Mouse (Mus musculus) mouse embryonic stem cell (cell line): ENCODE results near the gene Rpl29.

Source experiments
- in situ Hi-C, 2 experiments: fragments of 300-500 bp; cut with MboI; formaldehyde crosslinking; loops; 1 replicate in 1 of 2; 3 replicates in 1 of 2; pipeline ENCODE4 v1.14.3; 2019 to 2020; ENCODE audit warnings: low sequenced_read_pairs in 2 of 2, low pct_unique_long_range_greater_than_20kb in 1 of 2, mixed read lengths in 1 of 2; ENCODE audit not compliant: unreplicated experiment in 1 of 2

The Rpl29 gene

DNA sequence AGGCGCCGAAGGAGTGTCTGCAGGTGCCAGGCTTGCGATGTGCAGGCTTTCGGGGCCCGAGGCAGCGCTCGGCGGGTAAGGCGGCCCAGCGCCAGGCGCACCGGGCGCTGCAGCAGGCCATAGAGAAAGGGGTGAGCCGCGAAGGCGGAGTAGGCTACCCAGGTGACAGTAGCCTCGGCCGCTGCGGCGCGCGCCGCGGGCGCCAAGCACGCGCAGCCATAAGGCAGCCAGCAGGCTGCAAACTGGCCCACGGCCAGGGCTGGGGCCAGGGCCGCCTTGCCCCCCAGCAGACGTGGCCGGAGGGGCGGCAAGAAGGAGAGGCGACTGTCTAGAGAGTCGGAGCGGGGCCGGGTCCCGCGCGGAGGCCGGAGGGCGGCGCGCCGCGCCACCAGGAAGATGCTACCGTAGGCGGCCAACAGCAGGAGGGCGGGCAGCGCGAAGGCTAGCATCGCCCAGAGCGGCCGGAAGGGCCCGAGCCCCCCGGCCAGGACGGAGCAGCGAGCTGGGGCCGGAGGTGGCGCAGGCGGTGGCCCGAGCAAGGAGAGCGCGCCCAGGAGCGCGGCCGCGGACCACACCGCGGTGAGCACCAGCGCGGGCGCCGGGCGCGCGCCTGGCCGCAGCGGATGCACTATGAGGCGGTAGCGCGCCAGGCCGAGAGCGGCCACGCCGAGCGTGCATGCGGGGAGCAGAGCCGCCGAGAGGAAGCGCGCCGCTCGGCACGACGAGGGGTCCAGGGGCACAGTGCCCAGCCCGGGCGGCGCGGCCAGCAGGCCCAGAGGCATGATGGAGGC is 35.7 kb downstream of the Rpl29 start:
- in situ Hi-C loops: no loop called here

DNA sequence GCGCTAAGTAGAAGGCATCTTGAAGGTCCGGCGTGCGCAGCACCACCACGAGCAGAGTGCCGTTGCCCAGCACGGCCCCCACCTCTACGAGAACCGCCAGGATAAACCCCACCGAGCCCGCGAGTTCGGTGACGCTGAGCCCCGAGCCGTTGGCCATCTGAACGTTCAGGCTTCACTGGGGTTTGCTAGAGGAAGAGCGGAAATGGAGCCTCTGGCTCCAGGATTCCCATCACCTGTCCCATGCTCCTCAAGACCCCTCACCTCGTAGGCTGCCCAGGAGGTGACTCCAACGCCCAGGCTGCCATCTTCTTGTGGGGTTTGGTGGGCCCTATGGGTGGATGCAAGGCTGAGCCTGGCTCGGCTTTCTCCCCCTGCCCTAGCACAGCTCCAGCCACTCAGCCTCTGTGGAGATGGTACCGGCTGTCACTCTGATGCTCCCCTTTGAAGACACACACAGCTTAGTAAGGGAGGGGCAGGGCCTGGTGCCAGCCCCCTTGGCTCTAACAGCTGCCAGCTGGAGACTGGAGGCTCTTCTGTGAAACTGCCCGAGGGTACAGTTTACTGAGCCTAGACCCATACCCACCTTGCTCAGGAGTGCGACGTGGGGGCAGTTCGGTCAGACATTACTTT is 36.4 kb downstream of the Rpl29 start, which contains the start of gene Gpr62:
TSS of gene Gpr62 (minus strand) at position 368 of the 630 bp plus-strand sequence.
- in situ Hi-C loops: no loop called here

DNA sequence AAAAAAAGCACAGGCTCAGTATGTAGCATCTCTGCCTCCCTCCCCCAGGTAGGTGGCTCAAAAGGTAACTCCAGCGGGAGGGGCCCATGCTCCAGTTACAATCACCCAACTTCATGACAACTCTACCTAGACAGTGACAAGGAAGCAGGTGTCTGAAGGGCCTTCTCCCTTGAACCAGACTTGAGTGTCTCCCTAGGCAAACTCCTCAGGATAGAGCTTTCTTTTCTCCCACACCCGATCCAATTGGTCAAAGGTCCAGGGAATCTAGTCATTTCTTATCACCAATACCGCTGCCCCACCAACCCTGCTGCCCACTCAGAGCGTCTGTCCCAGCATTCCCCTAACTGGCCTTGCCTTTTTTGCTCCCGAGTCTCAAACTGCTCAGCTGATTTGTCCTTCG is 37.5 kb downstream of the Rpl29 start:
- in situ Hi-C loops: no loop called here

DNA sequence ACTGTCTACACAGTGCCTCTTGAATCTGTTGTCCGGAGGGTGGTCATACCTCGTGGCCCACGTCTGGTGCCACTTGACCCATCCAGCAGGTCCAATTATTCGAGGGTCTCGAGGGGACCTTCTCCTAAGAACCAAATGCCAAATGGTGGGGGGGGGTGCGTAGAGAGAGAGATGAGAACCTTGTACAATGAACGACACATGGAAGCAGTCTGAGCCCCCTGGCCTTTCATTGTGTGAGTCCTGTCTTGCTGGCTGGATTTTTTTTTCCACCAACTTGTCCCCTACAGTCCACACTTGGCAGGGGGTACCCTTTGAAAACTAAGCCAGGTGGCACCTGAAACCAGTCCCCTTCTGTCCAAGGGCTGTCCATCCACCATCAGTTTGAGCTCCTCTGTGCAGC is 38.5 kb downstream of the Rpl29 start:
- in situ Hi-C loops: no loop called here

DNA sequence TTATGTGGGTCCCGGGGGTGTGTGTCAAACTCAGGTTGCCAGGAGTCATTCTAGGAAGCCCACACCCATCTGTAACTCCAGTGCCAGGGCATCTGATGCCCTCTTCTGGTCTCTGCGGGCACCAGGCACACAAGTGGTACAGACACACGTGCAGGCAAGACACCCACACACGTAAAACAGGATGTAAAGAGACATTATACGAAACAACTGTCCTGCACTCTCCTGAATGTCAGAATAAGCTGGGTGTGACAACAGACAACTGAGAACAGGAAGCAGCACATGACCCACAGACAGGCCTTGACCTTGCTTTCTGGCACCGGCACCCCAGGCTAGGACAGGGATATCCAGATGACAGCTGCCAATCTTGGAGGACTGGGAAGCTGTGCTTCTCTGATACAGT is 40.1 kb downstream of the Rpl29 start:
- in situ Hi-C loops: no loop called here

DNA sequence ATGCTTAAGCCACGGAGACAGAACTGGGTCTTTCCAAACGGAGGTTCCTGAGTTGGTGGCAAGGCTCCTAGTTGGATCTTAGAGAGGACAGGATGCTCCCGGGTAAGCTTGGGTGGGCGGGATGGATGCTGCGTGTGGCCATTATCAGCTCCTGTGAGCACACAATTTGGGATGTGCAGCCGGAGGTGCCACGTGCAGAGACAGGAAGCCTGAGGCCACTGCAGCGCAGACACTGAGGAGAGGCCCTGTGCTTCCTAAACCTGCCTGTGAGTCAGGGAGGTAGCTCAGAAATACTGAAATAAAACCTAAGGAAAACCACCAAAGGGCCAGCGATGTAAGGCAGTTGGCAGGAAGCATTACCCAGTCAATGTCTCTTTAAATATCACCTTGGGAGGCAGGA is 40.5 kb downstream of the Rpl29 start:
- in situ Hi-C loops: no loop called here

DNA sequence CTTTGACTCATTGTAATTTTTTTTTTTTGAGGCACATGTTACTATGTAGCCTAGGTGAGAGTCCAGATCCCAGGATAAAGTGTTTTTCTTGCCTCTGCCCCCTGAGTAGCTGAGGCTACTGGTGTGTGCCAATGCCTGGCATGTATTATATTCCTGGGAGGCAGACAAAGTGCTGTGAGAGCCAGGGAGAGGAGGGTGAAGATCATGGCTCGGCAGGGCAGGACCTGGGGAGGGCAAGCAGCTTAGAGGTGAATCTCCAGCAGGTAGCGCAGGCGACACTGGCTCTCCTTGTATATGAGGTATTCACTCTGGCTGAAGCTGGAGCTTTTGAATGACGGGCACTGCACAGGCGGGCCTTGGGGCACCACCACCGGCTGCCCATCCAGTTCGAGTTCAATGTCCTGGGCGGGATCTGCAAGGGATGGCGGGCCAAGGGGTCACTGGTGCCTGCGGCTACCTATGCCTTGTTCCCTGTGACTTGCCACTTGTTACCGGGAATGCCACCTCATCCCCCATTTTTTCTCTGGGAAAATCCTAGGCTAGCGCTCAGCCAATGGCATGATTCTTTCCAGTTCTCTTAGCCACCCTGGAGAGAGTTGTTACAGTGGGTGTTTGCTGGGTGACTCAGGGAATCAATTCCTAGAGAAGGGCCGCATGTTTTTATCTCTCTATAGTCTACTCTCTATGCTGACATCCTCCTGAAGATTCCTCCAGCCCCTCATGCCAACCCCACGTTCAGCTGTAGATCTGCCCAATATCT is 41.9 kb downstream of the Rpl29 start:
- in situ Hi-C loops: no loop called here

DNA sequence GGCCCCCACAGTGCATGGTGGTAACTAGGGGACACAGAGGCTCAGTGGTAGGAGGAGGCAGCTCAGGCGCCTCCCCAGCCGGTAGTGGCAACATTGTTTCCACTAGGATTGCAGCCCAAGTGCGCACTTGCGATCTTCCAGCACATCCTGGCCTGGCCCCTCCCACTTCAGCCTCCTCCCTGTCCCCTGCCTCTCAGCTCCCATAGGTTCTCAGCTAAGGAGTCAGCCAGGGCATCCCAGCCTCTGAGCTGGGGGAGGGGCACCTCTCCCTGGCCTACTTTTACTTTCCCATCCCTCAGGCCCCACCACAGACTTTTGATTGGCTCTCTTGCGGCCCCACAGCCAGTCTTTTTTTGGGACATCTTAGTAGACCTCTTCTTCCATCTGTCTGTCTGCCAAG is 42.6 kb downstream of the Rpl29 start:
- in situ Hi-C loops: no loop called here

DNA sequence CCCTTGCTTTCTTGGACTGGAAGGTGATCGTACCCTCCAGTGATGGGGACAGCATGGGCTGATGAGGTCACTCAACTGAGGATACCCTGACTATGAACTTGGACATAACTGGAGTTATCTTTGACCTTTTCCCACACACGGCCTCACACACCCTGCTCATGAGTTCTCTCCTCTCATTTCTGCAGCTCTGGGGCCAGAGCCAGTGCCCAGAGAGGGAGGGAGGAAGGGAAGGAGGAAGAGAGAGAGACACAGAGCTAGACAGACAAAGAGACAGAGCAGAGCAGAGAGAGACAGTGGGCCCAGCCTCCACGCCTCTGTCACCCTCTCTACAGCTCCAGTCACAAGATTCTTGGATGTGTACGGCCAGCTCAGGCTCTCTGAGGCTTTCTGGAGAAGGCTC is 43.1 kb downstream of the Rpl29 start:
- in situ Hi-C loops: no loop called here

DNA sequence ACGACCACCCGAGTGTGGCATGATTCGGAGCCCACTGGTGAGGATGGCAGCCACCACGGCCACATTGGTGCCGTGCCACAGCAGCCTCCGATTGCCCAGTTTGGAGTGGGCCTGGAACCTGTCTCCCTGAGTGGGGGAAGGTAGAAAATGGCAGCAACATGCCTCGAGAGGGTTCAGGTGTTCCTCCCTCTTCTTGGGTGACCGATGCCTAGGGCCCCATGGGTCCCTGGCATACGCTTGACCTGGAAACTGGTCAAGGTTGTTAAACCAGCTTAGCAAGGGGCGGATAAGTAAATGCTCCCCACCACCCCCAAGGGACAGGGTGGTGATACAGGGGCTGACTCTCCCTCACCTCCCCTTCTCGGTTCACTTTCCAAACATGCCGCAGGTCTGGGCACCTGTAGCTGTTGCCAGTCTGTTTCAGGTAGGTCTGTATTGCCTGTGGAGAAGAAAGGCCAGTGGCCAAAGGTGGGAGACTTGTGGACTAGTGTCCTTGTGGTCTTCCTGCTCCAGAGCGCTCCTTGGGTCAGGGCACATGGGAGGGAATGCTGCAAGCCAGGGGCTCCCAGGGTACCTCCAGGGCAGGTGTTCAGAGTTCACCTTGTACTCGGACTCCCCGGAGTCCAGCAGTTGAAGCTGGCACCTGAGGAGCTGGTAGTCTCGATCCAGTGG is 44.0 kb downstream of the Rpl29 start:
- in situ Hi-C loops: no loop called here

DNA sequence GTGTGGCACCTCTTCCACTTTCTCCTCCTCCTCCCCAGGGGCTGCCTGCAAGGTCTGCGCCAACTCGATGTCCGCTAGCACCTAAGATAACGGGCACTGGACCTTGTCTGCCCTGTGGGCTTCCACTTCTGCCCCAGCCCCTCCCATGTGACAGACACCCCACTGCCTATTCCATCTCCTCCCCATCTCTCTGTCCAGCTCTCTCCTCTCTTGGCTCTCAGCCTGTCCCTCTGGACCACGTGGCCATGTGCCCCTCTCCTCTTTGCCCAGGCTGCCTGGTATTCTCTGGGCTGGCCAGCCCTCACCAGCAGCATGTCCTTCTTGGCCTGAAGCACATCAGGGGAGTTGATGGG is 44.5 kb downstream of the Rpl29 start:
- in situ Hi-C loops: no loop called here

DNA sequence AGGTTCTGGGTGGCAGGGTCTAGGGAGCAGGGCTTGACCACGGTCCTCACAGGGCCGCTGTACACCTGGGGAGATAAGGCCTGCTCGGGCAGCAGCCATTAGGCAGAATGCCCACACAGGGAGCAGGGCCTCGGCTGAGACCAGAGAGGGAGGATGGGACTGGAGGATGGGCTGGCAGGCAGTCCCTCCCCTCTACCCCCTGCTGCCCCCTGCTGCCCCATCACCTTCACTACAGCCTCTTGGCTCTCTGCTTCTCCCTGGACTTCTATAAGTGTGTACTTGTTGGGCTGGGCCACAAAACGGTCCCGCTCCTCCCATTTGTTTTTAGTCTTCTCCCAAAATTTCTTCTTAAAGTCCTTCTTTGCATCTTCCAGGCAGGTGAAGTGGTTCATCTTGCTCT is 45.2 kb downstream of the Rpl29 start:
- in situ Hi-C loops: no loop called here

DNA sequence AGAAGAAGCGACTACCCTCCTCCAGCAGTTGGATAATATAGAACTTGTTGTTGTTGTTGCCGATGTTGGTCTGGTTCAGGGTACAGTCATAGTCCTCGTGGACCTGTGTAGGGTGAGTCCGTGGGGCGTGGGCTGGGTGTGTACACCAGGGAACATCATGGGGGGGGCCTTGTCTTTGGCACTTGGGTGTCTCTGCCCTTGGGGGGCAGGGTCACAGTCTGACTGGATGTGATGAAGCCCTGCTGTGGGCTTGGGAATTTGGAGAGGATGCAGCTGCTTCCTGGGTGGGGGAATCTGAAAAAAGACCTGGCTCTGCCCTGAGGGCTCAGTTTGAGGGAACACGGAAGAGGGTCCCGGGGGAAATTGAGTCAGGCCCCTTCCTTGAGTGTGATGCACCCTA is 45.8 kb downstream of the Rpl29 start:
- in situ Hi-C loops: no loop called here

DNA sequence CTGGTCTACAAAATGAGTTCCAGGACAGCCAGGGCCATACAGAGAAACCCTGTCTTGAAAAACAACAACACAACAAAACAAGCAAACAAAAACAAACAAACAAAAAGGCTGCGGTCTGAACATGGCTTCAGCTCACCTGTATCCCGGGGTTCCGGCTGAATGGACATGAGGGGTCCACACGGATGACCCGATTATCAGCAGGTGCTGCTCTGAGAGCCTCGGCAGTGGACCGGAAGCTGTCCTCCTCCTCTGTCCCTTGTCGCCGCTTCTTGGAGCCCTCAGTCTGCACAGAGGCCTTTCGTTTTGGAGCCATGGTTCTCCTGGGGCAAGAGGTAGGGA is 46.4 kb downstream of the Rpl29 start, which contains the start of gene Rrp9:
TSS of gene Rrp9 (plus strand) at position 301 of the 339 bp plus-strand sequence.
- in situ Hi-C loops: no loop called here

DNA sequence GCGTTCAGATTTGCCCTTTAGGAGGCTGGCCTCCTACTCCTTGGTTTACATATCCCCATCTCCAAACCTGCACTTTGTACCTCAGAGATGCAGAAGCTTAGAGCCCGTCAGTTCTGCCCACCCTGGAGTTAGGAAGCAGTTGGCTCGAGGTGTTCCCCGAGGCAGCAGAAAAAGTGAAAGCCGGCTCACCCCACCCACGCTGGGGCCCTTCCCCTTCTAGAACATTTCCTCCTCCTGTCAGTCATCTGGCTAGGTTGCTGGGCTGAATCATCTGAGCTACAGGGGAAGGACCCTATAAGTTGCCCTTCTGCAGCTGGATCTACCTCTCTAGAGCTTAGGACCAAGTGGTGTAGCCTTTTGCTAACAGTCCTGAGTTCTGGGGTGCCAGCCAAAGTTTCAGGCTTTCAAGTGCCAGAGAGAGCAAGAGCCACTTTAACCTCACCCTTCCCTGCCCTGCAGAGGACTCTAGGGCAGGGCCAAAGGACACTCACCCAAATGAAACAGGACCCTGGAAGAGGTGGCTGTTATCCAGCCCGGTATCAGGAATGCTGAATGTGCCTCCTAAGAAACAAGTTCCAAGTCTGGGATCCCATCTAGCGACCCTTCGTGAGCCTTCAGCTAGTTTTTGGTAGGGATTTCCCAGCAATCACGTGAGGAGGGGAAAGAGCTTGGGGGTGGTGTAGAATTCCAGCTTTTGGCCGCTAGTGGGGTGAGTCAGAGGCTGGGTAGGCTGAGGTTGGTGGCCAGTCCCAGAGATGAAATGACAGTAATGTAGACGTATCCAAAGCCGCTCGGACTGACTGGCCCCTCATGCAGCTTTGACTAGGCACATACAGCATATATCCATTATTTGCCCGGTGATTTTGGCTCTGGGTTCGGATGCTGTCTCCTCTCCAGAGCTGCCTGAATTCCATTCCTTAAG is 47.0 kb downstream of the Rpl29 start:
- in situ Hi-C loops: no loop called here

DNA sequence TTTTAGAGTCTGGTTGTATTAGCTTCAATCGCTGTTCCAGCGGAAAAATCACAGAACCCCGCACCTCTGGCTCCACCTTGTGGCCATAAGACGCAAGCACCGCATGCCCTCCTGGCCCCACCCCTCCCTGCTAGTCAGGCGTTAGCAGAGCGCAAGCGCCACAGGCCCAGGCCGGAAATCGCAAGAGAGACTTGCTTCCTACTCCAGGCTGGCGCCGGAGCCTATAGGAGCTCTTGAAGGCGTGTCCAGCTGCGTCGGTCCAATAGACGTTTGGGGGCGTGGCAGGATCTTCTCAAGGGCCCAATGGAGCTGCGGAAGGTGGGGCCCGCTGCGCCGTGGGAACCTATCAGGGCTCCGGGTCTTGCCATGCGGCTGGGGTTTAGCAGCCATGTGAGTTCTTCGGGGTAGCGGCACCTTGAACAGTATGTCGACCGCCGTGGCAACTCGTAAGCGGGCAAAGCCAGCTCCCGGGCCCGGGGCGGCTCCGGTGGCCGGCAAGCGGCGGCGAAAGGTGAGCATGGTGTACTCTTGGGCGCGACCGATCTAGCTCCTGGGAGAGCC is 47.8 kb downstream of the Rpl29 start, which contains the start of gene Parp3:
TSS of gene Parp3 (minus strand) at position 26 of the 561 bp plus-strand sequence.
- in situ Hi-C loops: no loop called here

DNA sequence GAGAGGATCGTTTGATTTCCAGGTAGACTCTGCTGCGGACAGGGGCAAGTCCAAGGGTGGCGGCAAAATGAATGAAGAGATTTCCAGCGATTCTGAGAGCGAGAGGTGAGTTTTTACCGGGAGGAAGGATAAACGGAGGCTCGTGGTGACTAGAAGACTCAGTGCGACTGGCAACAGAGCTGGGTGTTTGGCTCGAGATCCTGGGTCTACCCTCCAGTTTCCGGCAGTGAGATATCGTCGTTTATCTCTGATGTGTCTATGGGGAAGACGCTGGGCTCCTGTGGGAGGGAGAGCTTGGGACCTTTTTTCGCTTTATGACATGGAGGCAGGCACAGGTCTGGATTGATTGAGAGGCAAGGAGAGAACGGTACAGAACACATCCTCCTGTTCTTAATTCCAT is 48.4 kb downstream of the Rpl29 start:
- in situ Hi-C loops: no loop called here

DNA sequence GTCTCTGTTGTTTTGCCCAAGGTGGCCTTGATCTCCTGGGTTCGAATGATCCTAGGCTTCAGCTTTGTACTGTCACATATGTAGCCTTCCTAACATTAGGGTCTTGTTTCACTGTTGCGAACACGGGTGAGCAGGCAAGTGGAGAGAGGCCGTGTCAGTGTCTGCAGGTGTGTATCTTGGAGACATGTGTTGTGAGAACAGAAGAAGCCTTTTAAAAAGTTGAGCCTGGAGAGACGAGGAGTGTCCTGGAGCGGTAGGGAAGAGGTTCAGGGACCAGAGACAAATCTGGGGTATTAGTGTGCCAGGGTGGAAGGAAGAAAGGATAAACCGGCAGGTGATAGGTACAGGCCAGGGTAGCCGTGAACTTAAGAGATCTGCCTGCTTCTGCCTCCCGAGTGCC is 48.8 kb downstream of the Rpl29 start:
- in situ Hi-C loops: no loop called here
